Comparison of ENCODE assay signal across 8 mouse cellular contexts in the genomic region with DNA sequence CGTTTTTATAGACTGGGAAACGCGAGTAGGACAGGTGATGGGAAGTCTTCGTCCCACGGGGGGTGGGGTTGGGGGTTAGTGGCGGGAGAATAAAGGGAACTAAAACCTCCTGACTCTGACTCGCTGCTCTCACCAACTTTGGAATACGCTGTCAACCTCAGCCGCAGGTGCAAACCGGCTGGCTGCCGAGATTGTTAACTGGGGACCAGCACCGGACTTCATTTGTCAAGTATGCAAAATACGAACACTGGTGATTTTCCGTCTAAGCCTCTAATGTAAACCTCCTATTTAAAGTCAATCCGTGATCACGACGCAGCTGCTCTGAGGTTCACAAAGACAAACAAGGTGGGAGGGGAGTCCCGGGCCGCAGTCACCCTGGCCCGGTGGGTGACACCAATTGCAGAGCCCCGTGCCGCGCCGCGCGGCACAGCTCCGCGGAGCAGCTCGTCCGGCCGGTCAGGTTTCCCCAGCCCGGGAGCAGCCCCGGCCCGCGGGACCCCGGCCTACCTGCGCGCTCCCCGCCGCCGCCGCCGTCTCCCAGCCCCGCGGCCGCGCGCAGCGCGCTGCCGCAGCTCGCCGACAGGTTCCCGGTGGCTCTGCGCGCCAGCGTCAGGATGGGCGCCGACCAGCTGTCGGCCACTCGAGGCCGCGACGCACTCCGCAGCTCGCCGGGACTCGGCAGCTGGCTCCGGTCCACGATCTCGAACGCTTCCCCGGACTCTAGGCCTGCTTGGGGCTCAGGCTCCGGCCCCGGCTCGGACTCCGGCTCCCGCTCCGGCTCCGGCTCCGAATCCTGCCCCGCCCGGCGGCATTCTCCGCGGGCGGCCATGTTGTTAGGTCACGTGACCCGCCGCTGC. TPM values are rescaled to one million over a fixed set of nuclear protein-coding genes. Genes with fewer than 3 reads are reported as not detected.
DNase-seq lines count a peak whose midpoint lies in the region; ATAC-seq lines count a peak whose summit lies in the region.

Rufy1 (minus strand) TSS at position 849 of the 857 bp plus-strand sequence.

- under 1% methylated on average over 87 of the region's 90 CpGs for WGBS in hindbrain, embryonic 12.5 days

- no peaks in the 10 kb centered on the region for H3K36me3 ChIP-seq in hindbrain, embryonic 12.5 days

- peak within 1 kb of the TSS; percentile 94 for H3K27ac ChIP-seq in hindbrain, embryonic 12.5 days

- peaks cover 10% of the 10 kb centered on the region for H3K4me1 ChIP-seq in hindbrain, embryonic 12.5 days

- H3K9me3 ChIP-seq in hindbrain, embryonic 12.5 days (replicated peaks), result no peaks in the 10 kb centered on the region

- peak within 1 kb of the TSS; percentile 79 for H3K9ac ChIP-seq in hindbrain, embryonic 12.5 days

- peak within 1 kb of the TSS; percentile 72 for H3K4me3 ChIP-seq in hindbrain, embryonic 12.5 days

- H3K4me2 ChIP-seq in hindbrain, embryonic 12.5 days (replicated peaks), result peak within 1 kb of the TSS; percentile 62

- no peaks in the 10 kb centered on the region for H3K27me3 ChIP-seq in hindbrain, embryonic 12.5 days

- peak; percentile 89 for DNase-seq in NIH3T3 (ENCODE audit: low read depth)
- DNase-seq in cerebellum, postnatal 10 days, result peak; percentile 90 to 93
- peak; percentile 61 to 73 for DNase-seq in frontal cortex, postnatal 14 days (ENCODE audit: low spot score in 2 of 2)
- peak; percentile 80 to 87 for DNase-seq in layer of hippocampus, postnatal 10 days (ENCODE audit: low spot score in 2 of 2)
- DNase-seq in lung, postnatal 10 days, result peak; percentile 88
- DNase-seq in ovary, postnatal 14 days (ENCODE audit: low spot score), result peak; percentile 78
- peak; percentile 63 to 77 for DNase-seq in thymus, postnatal 10 days (ENCODE audit: low spot score in 2 of 2)

- peak; percentile 88 for ATAC-seq in hindbrain, embryonic 12.5 days (ENCODE audit: low FRiP score)

RNA-seq across cellular contexts. Expression of gene Rufy1, which starts in this region (rescaled TPM):
- 25.8 and 26.7 TPM in 2 replicates for polyA plus RNA-seq in hindbrain, embryonic 12.5 days (2016; fragmentation: Nextera tagmentation; extraction: Ambion mirVana)
- total RNA-seq in layer of hippocampus, postnatal 10 days (2021), result 10 to 100 TPM; 21.8 to 23.6 TPM

Comparison
In these comparisons a context has a peak if more than half of its experiments do, and no peak if none do; other contexts are left out.
1. Peak in every context shown above with its lines: DNase-seq, ATAC-seq, H3K4me3 ChIP-seq and H3K27ac ChIP-seq.